In the genomic region with DNA sequence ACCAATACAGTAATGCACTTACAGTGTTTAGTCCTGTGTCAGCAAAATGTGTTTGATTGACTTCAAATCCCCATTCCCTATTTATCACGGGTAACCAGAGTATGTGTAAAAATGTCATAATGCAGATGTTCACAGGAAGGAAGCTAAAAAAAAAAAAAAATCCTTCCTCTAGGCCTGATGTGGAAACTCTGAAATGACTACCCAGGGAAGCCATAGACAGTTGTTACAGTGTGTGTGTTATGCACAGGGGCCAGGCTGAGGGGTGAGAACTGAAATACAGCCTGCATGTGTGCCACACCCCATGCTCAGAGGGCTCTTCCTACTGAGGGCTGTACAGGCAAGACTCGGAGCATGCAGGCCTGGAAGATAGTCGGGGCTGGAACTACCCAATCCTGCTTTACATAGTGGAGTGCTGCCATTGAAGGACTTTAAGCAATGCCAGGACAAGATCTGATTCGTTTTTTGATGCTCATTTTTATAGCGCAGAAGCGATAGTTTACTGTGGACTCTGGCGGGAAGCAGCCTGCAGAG, we compare ENCODE assay signal across 16 mouse cellular contexts.
"Had no signal": no experiment of that assay in that cellular context is flagged by ENCODE, and none has a peak within 500 bp of the region (broad histone marks: within the 10 kb centered on the region; RNA-seq: fewer than 3 reads in every experiment).

No protein-coding gene starts in this region.

- H3K4me3 ChIP-seq: intestine, embryonic 15.5 days; kidney, embryonic 15.5 days; left cerebral cortex, adult 2 months; limb, embryonic 10.5 days; liver, embryonic 12.5 days; lung, embryonic 15.5 days; neural tube, embryonic 12.5 days had no signal

- H3K9ac ChIP-seq: intestine, embryonic 15.5 days; kidney, embryonic 15.5 days; liver, embryonic 12.5 days; lung, embryonic 15.5 days; neural tube, embryonic 12.5 days had no signal

- H3K4me2 ChIP-seq: intestine, embryonic 15.5 days; kidney, embryonic 15.5 days; liver, embryonic 12.5 days; lung, embryonic 15.5 days; neural tube, embryonic 12.5 days had no signal

- H3K27ac ChIP-seq: intestine, embryonic 15.5 days; kidney, embryonic 15.5 days; left cerebral cortex, adult 2 months; limb, embryonic 10.5 days; liver, embryonic 12.5 days; lung, embryonic 15.5 days; neural tube, embryonic 12.5 days had no signal

- H3K36me3 ChIP-seq: intestine, embryonic 15.5 days; kidney, embryonic 15.5 days; limb, embryonic 10.5 days; liver, embryonic 12.5 days; lung, embryonic 15.5 days; neural tube, embryonic 12.5 days had no signal

- ATAC-seq: intestine, embryonic 15.5 days; liver, embryonic 12.5 days had no signal

- H3K4me1 ChIP-seq: intestine, embryonic 15.5 days; kidney, embryonic 15.5 days; limb, embryonic 10.5 days; liver, embryonic 12.5 days; neural tube, embryonic 12.5 days had no signal

- H3K27me3 ChIP-seq: intestine, embryonic 15.5 days; kidney, embryonic 15.5 days; liver, embryonic 12.5 days; lung, embryonic 15.5 days; neural tube, embryonic 12.5 days had no signal

- DNase-seq: kidney, adult 18-20 months; kidney, postnatal 25 days; lung, postnatal 36 days; midbrain, embryonic 14.5 days; retina, postnatal 1 day; right cerebral cortex, postnatal 4 days; spleen, adult 18-20 months; thymus, adult 18-20 months; thymus, postnatal 14 days had no signal

- H3K9me3 ChIP-seq: intestine, embryonic 15.5 days; kidney, embryonic 15.5 days; limb, embryonic 10.5 days; liver, embryonic 12.5 days; lung, embryonic 15.5 days; neural tube, embryonic 12.5 days had no signal
